Mouse (Mus musculus) right cerebral cortex, postnatal 4 days (tissue): ENCODE measurements around the gene Cyp4f13.

Source experiments
- DNase-seq: peaks from one replicate; pipeline ENCODE4 v3.0.0-alpha.2; 2022

Cyp4f13 gene

GRCm38 (mm10) chr17:32947215-32947914 lies at the start of gene Cyp4f13:
TSS of gene Cyp4f13 (minus strand) at chr17:32947402.
- peak; percentile 93 for DNase-seq

- peak; percentile 74 for DNase-seq
Observed at GRCm38 (mm10) chr17:32992699-32993474, 45.7 kb upstream of the Cyp4f13 start, which contains the start of gene Zfp952. TSS of gene Zfp952 (plus strand) at chr17:32993129.

DNA sequence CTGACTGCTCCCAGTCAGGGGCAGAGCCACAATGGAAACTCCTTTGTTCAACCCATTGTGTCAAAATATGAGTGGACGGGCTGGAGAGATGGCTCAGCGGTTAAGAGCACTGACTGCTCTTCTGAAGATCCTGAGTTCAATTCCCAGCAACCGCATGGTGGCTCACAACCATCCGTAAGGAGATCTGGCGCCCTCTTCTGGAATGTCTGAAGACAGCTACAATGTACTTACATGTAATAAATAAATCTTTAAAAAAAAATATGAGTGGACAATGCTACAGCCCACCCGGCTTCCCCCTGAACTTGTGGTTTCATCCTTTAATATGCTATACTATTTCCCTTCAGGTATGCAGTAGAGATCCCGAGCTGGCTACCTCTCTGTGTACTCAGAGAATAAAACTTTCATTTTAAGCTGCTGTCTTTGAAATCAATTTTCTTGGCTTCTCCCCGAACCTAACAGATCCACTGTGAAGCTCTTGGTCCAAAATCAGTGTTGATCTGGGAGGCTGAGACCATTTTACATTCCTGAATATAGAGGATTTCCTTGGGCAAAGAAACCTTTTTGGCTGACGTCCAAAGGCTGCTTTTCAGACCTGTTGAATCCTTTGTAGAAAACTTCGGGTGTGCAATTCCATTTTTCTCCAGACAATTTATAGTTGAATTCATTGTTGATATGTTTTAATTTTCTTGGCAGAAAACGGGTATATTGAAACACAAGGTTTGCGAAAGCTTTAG lies 44.9 kb upstream of the Cyp4f13 start:
- no peak for DNase-seq

GRCm38 (mm10) chr17:32986301-32986700 lies 39.1 kb upstream of the Cyp4f13 start:
- no peak for DNase-seq

GRCm38 (mm10) chr17:32981361-32981760 lies 34.2 kb upstream of the Cyp4f13 start:
- no peak for DNase-seq

DNA sequence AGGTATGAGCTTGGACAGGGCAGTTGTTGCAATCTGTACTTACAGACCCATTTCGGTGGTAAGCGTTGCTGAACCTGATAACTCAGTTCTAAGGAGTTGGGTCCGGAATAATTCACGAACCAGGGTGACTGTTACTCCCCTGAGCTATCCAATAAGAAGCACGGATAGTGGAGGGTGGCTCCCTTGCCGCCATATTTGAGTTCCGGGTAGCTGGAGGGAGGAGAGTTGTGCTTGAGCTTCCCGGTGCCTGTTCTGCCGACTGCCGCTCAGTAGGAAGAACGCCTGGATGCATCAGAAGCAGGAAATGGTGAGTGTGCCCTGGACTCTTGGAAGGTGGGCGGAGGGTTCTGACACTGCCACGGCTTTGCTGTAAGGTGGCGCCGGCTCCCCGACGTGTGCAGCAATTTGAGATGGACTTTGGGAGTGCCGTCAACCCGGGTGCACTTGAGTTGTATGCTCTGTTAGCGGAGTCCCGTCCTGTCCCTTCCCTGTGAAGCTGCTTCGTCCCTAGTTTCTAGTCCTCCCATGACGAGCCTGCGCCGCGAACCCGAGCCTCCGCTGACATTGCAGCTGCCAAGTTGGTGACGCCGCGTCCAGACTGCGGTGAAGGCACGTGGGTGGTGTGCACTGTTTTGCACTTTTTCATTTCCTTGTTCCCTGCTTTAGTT lies 18.6 kb upstream of the Cyp4f13 start, which contains the start of gene Zfp472:
TSS of gene Zfp472 (plus strand) at position 192 of the 668 bp plus-strand sequence.
- peak; percentile 78 for DNase-seq

DNA sequence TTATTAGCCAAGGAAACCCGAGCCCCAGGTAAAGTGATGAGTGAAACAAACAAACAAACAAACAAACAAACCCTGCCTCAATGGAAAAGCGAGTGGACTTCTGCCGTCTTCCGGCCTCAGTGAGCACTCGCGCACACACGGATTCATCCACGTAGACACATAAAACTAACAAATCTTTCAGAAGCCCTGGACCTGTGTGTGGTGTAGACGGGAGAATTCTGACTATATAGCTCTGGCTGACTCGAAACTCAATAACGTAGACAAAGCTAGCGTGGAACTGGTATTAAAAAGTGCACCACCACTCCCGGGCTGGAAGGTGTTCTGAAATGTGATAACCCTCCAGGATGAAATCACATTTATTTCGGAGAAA lies 18.0 kb upstream of the Cyp4f13 start:
- DNase-seq, result no peak

GRCm38 (mm10) chr17:32951441-32951840 lies 4.2 kb upstream of the Cyp4f13 start:
- DNase-seq, result peak; percentile 94

DNA sequence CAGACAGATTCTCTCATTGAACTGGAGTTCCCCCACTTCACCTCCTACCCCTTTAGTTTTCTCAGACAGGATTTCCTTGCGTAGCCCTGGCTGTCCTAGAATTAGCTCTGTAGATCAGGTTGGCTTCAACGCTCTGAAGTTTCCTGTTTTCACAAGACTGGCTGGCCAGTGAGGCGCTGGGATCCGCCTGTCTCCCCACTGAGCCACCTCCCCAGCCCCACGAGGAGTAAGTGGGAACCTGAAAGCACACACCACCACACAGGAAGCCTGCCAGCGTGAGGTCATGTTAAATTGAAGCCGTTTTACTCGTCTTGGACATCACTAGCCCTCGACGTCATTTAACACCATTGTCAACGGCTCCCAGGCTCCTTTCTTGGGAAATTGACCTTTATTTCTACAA lies 3.8 kb upstream of the Cyp4f13 start:
- no peak for DNase-seq

DNA sequence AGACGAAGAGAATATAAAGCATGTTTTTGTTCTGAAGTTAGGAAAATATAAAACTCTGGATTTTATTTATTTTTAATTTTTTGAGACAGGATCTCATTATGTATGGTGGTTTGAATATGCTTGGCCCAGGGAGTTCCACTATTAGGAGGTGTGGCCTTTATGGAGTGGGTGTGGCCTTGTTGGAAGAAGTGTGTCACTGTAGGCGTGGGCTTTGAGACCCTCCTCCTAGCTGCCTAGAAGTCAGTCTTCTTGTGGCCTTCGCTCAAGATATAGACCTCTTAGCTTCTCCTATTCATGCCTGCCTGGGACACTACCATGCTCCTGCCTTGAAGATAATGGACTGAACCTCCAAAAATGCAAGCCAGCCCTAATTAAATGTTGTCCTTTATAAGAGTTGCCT lies 2.9 kb upstream of the Cyp4f13 start:
- DNase-seq, result no peak

DNA sequence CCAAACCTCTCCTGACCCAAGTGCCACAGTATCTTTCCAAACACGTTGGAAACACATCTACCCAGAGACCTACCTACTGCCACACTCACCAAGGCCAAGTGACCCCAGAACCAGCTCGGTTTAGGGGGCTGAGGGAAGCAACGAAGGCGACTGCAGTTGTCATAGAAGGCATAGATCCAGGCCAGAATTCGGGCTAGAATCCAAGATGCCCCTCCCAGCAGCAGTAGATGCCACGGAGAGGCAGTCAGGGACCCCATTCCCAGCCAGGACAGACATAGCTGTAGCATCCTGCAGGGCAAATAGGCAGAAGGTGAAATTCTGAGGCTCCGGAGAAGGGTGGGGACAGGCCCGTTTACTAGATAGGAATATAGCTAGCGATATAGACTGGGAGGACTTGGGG lies 486 bp downstream of the Cyp4f13 start:
- DNase-seq, result peak; percentile 2

GRCm38 (mm10) chr17:32944402-32945035 lies 2.7 kb downstream of the Cyp4f13 start:
- no peak for DNase-seq

DNA sequence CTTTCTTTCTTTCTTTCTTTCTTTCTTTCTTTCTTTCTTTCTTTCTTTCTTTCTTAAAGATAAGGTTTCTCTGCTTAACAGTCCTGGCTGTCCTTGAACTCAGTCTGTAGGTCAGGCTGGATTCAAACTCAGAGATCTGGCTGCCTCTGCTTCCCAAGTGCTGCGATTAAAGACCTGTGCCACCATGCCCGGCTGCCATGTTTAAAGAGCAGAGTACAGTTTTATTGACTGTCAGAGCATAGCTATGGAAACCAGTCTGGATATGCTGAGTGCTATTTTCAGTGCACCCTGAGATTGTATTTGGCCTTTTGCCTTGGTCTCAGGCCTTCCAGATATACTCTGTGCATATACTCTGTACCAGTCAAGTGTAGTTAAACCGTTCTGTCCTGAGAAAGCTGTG lies 3.5 kb downstream of the Cyp4f13 start:
- no peak for DNase-seq

DNA sequence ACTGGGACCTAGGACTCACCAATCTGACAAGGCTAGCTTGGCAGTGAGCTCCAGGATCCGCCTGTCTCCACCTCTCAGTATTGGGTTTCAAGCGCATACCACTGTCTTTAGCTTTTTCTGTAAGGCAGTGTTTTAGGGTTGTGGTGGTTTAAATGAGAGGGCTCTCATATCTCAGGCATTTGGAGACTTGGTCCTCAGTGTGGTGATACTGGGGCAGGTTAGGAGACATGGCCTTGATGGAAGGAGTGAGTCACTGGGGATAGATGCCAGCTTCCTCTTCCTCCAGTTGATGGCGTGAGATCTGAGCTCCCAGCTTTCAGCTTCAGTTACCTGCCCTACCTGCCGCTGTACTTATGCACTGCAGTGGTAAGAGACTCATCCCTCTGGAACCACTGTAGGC lies 7.4 kb downstream of the Cyp4f13 start:
- DNase-seq, result no peak

DNA sequence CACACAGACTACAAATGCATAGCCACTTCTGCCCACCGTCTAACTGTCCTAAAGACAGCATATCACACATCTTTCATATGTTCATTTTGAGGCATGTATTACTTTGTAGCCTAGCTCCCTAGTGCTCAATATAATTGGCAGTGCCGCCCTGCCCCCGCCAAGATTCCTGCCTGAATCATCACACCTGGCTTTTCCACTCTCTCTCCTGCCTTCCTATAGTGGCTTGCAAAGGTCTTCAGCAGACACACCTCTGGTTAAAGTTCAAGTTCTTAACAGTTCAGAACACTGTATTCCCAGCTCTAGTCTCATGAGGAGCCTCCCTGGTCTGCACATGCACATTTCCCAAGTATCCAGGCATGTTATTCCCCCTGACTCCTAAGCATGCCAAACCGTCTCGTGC lies 19.4 kb downstream of the Cyp4f13 start:
- no peak for DNase-seq

DNA sequence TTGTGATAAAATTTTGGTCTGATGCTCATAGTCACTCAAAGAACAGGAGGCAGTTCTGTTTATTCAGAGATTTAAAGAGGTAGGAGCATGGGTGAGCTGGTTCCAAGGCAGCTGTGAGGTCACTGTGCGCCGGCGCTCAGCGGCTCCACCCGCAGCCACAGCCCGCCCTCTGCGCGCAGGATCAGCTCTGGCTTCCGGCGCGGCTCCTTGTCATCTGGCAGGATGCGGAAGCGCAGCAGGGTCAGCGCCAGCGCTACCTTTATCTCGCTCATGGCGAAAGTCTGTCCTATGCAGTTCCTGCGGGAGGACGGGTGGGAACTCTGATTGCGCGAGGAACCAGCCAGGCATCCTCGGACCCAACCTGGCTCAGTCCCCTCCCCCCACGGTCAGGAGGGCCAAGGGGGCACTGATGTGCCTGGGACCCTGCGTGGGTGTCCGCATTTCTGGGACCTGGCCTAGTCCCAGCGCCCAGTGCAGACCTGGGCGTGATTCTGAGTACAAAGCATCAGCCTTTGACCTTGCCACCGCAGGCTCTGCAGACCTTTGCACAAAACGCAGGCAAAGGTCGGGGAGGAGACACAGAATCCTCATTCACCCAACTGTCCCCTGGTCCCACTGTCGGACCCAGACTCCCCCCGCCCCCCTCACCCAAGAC lies 22.4 kb downstream of the Cyp4f13 start:
- peak; percentile 65 for DNase-seq

DNA sequence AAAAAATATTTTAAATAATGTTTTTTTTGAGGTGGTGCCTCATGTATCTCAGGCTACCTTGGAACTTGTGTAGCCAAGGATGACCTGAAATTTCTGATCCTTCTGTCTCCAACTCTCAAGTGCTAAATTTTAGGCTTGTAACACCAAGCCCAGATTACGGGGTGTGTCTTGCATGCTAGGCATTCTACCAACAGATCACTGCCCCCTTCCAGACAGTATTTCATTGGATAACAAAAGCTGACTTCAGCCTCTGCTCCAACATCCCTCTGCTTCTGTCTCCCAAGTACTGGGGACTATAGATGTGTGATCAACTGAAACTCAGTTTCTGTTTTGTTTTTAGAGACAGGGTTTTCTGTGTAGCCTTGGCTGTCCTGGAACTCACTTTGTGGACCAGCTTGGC lies 23.5 kb downstream of the Cyp4f13 start:
- DNase-seq, result no peak

- DNase-seq, result no peak
Observed at GRCm38 (mm10) chr17:32919123-32919522, 28.1 kb downstream of the Cyp4f13 start.

DNA sequence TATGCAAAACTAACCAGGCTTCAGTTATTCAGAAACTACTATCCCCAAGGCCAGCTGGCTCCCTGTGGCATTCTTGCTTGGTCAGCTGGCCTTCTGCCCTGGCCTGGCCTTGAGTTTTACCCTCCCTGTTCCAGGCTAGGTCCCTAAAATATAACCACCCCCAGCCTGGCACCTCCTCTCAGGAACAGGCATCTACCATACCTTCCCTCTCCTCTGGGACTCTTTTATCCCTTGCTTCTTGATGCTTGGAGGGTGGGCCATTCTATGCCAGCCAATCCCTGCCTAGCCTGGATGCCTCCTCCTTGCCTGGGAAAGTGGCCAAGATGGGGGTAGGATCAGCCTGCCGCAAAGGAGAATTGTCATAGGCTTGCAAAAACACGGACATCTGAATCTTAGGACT lies 30.1 kb downstream of the Cyp4f13 start, which contains the start of gene Cyp4f14:
TSS of gene Cyp4f14 (minus strand) at position 212 of the 400 bp plus-strand sequence.
- DNase-seq, result peak; percentile 3

GRCm38 (mm10) chr17:32916075-32916474 lies 31.1 kb downstream of the Cyp4f13 start:
- no peak for DNase-seq

GRCm38 (mm10) chr17:32906172-32906571 lies 41.0 kb downstream of the Cyp4f13 start:
- no peak for DNase-seq

- peak; percentile 62 for DNase-seq
Observed at GRCm38 (mm10) chr17:32905239-32905638, 42.0 kb downstream of the Cyp4f13 start.
